Mouse (Mus musculus) cortical plate, adult 2 months (tissue): ENCODE data around the gene Radil.

ENCODE experiments used
- CTCF ChIP-seq: fragments of 200-500 bp; IDR thresholded peaks from 2 replicates; pipeline ENCODE4 v1.5.1; 2011; ENCODE audit warnings: mild to moderate bottlenecking, control low read depth, low read length; ENCODE audit not compliant: insufficient read depth; ENCODE audit errors: extremely low read depth
- POLR2A ChIP-seq: fragments of 200-500 bp; IDR thresholded peaks from 2 replicates; pipeline ENCODE4 v1.6.1; 2011; ENCODE audit warnings: mild to moderate bottlenecking, low read length, control low read depth; ENCODE audit not compliant: insufficient read depth; ENCODE audit errors: extremely low read depth

DNA sequence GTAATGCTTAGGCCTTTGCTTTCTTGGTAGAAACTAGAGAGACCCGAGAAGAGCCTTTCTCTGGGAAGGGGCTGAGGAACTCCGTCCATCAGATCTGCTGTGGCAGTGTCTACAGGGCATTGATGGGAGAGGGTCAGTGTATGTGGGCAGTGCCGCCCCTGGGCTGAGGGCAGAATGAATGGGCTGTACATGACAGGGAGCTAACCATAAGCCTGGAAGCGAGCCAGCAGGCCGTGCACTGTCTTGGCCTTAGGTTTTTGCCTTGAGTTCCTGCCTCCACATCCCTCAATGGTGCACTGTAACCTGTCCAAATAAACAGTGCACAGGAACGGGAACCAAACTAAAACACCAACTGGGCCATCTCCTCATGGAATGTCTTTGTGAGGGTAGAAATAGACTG is 45.8 kb upstream of the Radil start:
- TF ChIP-seq POLR2A: no peak
- TF ChIP-seq CTCF: no peak
